Mouse (Mus musculus): ENCODE results near the gene Trhr2. TPM values are rescaled to one million over a fixed set of nuclear protein-coding genes. Genes with fewer than 3 reads are reported as not detected.
"Not testable (repeated sequence)": the region's sequence is repeated elsewhere in the genome, so short reads cannot be mapped to it uniquely, and the experiment has no call there.

Gene Trhr2
- polyA plus RNA-seq, 1 experiment from 2014 or later = not detected

GRCm38 (mm10) chr8:122332753-122333506, 27.6 kb downstream of the Trhr2 start:
- no peaks in the 10 kb centered on the region for H3K9me3 ChIP-seq (replicated peaks; ENCODE audit: control insufficient read depth, low read length)
- peaks cover 49% of the 10 kb centered on the region for H3K4me1 ChIP-seq (ENCODE audit: control insufficient read depth, insufficient read depth, low read length)
- no peak for ATAC-seq (replicated peaks; ENCODE audit: insufficient number of reproducible peaks, low FRiP score, low TSS enrichment)
- H3K27ac ChIP-seq (ENCODE audit: low read depth, low read length) = no peak overlapping the region
- no peak overlapping the region for H3K4me3 ChIP-seq (ENCODE audit: low read depth, low read length)
- H3K9ac ChIP-seq (ENCODE audit: low read depth, low read length) = no peak overlapping the region; the same call in 1 of the 2 replicates
- peaks cover 27% of the 10 kb centered on the region for H3K36me3 ChIP-seq (ENCODE audit: control insufficient read depth, insufficient read depth, low read length)
- H3K4me2 ChIP-seq = no peak overlapping the region
- 72% methylated on average over 6 of the region's 6 CpGs for WGBS (ENCODE audit: insufficient replicate concordance)
- H3K27me3 ChIP-seq (ENCODE audit: control insufficient read depth, insufficient read depth, low read length) = no peaks in the 10 kb centered on the region; the same call in 1 of the 2 replicates

- no peak overlapping the region for H3K4me3 ChIP-seq (ENCODE audit: low read depth, low read length)
- 61% methylated on average over 3 of the region's 3 CpGs for WGBS (ENCODE audit: insufficient replicate concordance)
- peaks cover 57% of the 10 kb centered on the region for H3K4me1 ChIP-seq (ENCODE audit: control insufficient read depth, insufficient read depth, low read length)
- peak overlapping the region; percentile 66; the same call in 1 of the 2 replicates for H3K27ac ChIP-seq (ENCODE audit: low read depth, low read length)
- no peaks in the 10 kb centered on the region for H3K9me3 ChIP-seq (replicated peaks; ENCODE audit: control insufficient read depth, low read length)
- no peak; the same call in 1 of the 2 replicates for ATAC-seq (replicated peaks; ENCODE audit: insufficient number of reproducible peaks, low FRiP score, low TSS enrichment)
- H3K4me2 ChIP-seq = no peak overlapping the region
- H3K27me3 ChIP-seq (ENCODE audit: control insufficient read depth, insufficient read depth, low read length) = no peaks in the 10 kb centered on the region; the same call in 1 of the 2 replicates
- H3K9ac ChIP-seq (ENCODE audit: low read depth, low read length) = no peak overlapping the region
- peaks cover 17% of the 10 kb centered on the region for H3K36me3 ChIP-seq (ENCODE audit: control insufficient read depth, insufficient read depth, low read length)
These were observed 29.4 kb downstream of the Trhr2 start for GRCm38 (mm10) chr8:122331134-122331523.

- peaks cover 57% of the 10 kb centered on the region for H3K4me1 ChIP-seq (ENCODE audit: control insufficient read depth, insufficient read depth, low read length)
These were observed 30.0 kb downstream of the Trhr2 start for GRCm38 (mm10) chr8:122330446-122331133.

GRCm38 (mm10) chr8:122329553-122330239, 30.9 kb downstream of the Trhr2 start:
- Histone ChIP-seq H3K4me1 (ENCODE audit: control insufficient read depth, insufficient read depth, low read length) (peaks cover 62% of the 10 kb centered on the region), H3K36me3 (ENCODE audit: control insufficient read depth, insufficient read depth, low read length) (peaks cover 6% of the 10 kb centered on the region), H3K4me2 (no peak overlapping the region), H3K9ac (ENCODE audit: low read depth, low read length) (no peak overlapping the region), H3K4me3 (ENCODE audit: low read depth, low read length) (no peak overlapping the region), H3K27ac (ENCODE audit: low read depth, low read length) (peak overlapping the region; percentile 66), H3K27me3 (ENCODE audit: control insufficient read depth, insufficient read depth, low read length) (no peaks in the 10 kb centered on the region), H3K9me3 (replicated peaks; ENCODE audit: control insufficient read depth, low read length) (no peaks in the 10 kb centered on the region)
- WGBS (ENCODE audit: insufficient replicate concordance) = 66% methylated on average over 22 of the region's 22 CpGs
- no peak for ATAC-seq (replicated peaks; ENCODE audit: insufficient number of reproducible peaks, low FRiP score, low TSS enrichment)

More at GRCm38 (mm10) chr8:122330446-122331133, 30.0 kb downstream of the Trhr2 start:
- Histone ChIP-seq H3K9me3 (replicated peaks; ENCODE audit: control insufficient read depth, low read length) (no peaks in the 10 kb centered on the region), H3K9ac (ENCODE audit: low read depth, low read length) (no peak overlapping the region), H3K27me3 (ENCODE audit: control insufficient read depth, insufficient read depth, low read length) (no peaks in the 10 kb centered on the region; the same call in 1 of the 2 replicates), H3K4me2 (no peak overlapping the region), H3K4me3 (ENCODE audit: low read depth, low read length) (no peak overlapping the region), H3K36me3 (ENCODE audit: control insufficient read depth, insufficient read depth, low read length) (peaks cover 12% of the 10 kb centered on the region), H3K27ac (ENCODE audit: low read depth, low read length) (peak overlapping the region; percentile 66)
- 59% methylated on average over 12 of the region's 12 CpGs for WGBS (ENCODE audit: insufficient replicate concordance)
- peak; percentile 37; the same call in 1 of the 2 replicates for ATAC-seq (replicated peaks; ENCODE audit: insufficient number of reproducible peaks, low FRiP score, low TSS enrichment)

- Histone ChIP-seq H3K9ac (ENCODE audit: low read depth, low read length) (peak overlapping the region; percentile 29; the same call in 1 of the 2 replicates), H3K9me3 (replicated peaks; ENCODE audit: control insufficient read depth, low read length) (no peaks in the 10 kb centered on the region), H3K27me3 (ENCODE audit: control insufficient read depth, insufficient read depth, low read length) (no peaks in the 10 kb centered on the region), H3K4me3 (ENCODE audit: low read depth, low read length) (no peak overlapping the region), H3K36me3 (ENCODE audit: control insufficient read depth, insufficient read depth, low read length) (0 out of 2 replicates have a peak, but pooled peaks cover 2% of the 10 kb centered on the region), H3K4me2 (no peak overlapping the region), H3K27ac (ENCODE audit: low read depth, low read length) (peak overlapping the region; percentile 66), H3K4me1 (ENCODE audit: control insufficient read depth, insufficient read depth, low read length) (peaks cover 69% of the 10 kb centered on the region)
- WGBS (ENCODE audit: insufficient replicate concordance) = 52% methylated on average over 8 of the region's 8 CpGs
- ATAC-seq (replicated peaks; ENCODE audit: insufficient number of reproducible peaks, low FRiP score, low TSS enrichment) = no peak
These were observed 31.5 kb downstream of the Trhr2 start for GRCm38 (mm10) chr8:122329072-122329471.

- H3K36me3 ChIP-seq (ENCODE audit: control insufficient read depth, insufficient read depth, low read length) = no peaks in the 10 kb centered on the region
- whole genome bisulfite sequencing (ENCODE audit: insufficient replicate concordance) = 9% methylated on average over 14 of the region's 14 CpGs
- no peaks in the 10 kb centered on the region for H3K9me3 ChIP-seq (replicated peaks; ENCODE audit: control insufficient read depth, low read length)
- ATAC-seq (replicated peaks; ENCODE audit: insufficient number of reproducible peaks, low FRiP score, low TSS enrichment) = no peak
- peaks cover 94% of the 10 kb centered on the region for H3K4me1 ChIP-seq (ENCODE audit: control insufficient read depth, insufficient read depth, low read length)
- H3K4me3 ChIP-seq (ENCODE audit: low read depth, low read length) = no peak overlapping the region
- H3K27me3 ChIP-seq (ENCODE audit: control insufficient read depth, insufficient read depth, low read length) = no peaks in the 10 kb centered on the region
- peak overlapping the region; percentile 28; the same call in 1 of the 2 replicates for H3K9ac ChIP-seq (ENCODE audit: low read depth, low read length)
- peak overlapping the region; percentile 86 for H3K27ac ChIP-seq (ENCODE audit: low read depth, low read length)
- peak overlapping the region; percentile 27 for H3K4me2 ChIP-seq
These were observed 34.4 kb downstream of the Trhr2 start for GRCm38 (mm10) chr8:122326114-122326542.

GRCm38 (mm10) chr8:122325196-122325595, 35.4 kb downstream of the Trhr2 start:
- Histone ChIP-seq H3K36me3 (ENCODE audit: control insufficient read depth, insufficient read depth, low read length) (no peaks in the 10 kb centered on the region), H3K27ac (ENCODE audit: low read depth, low read length) (peak overlapping the region; percentile 86), H3K9me3 (replicated peaks; ENCODE audit: control insufficient read depth, low read length) (no peaks in the 10 kb centered on the region), H3K4me1 (ENCODE audit: control insufficient read depth, insufficient read depth, low read length) (peaks cover 94% of the 10 kb centered on the region), H3K4me2 (peak overlapping the region; percentile 27; the same call in 1 of the 2 replicates), H3K4me3 (ENCODE audit: low read depth, low read length) (no peak overlapping the region), H3K9ac (ENCODE audit: low read depth, low read length) (peak overlapping the region; percentile 28), H3K27me3 (ENCODE audit: control insufficient read depth, insufficient read depth, low read length) (no peaks in the 10 kb centered on the region)
- ATAC-seq (replicated peaks; ENCODE audit: insufficient number of reproducible peaks, low FRiP score, low TSS enrichment) = no peak
- 21% methylated on average over 2 of the region's 2 CpGs for whole genome bisulfite sequencing (ENCODE audit: insufficient replicate concordance)

GRCm38 (mm10) chr8:122323951-122324402, 36.6 kb downstream of the Trhr2 start:
- WGBS (ENCODE audit: insufficient replicate concordance) = 13% methylated on average over 10 of the region's 13 CpGs
- Histone ChIP-seq H3K27ac (ENCODE audit: low read depth, low read length) (peak overlapping the region; percentile 92), H3K4me1 (ENCODE audit: control insufficient read depth, insufficient read depth, low read length) (peaks cover 94% of the 10 kb centered on the region), H3K4me2 (peak overlapping the region; percentile 22), H3K9ac (ENCODE audit: low read depth, low read length) (peak overlapping the region; percentile 49)
- H3K4me3 ChIP-seq (ENCODE audit: low read depth, low read length); H3K27me3 ChIP-seq (ENCODE audit: control insufficient read depth, insufficient read depth, low read length); ATAC-seq (replicated peaks; ENCODE audit: insufficient number of reproducible peaks, low FRiP score, low TSS enrichment); H3K36me3 ChIP-seq (ENCODE audit: control insufficient read depth, insufficient read depth, low read length); H3K9me3 ChIP-seq (replicated peaks; ENCODE audit: control insufficient read depth, low read length): not testable (repeated sequence)

Measured in heart, embryonic 11.5 days (tissue).